Mouse (Mus musculus) MEL (cell line): ENCODE data around the gene Ankra2.

Experiments used
- CHD1 ChIP-seq: IDR thresholded peaks from 2 replicates; pipeline ENCODE4 v1.6.1; 2012; ENCODE audit warnings: low read depth, mild to moderate bottlenecking, inconsistent platforms, low read length, improper control_type of control experiment
- CTCF ChIP-seq, 3 experiments: IDR thresholded peaks in 2 of 3; conservative IDR thresholded peaks in 1 of 3; 2 replicates each; pipeline ENCODE4 v1.5.1; 2011 to 2012; ENCODE audit warnings: low read length in 3 of 3, low read depth in 2 of 3, mild to moderate bottlenecking in 2 of 3, improper control_type of control experiment in 1 of 3, inconsistent platforms in 1 of 3, mixed read lengths in 1 of 3, moderate library complexity in 1 of 3; ENCODE audit not compliant: control insufficient read depth in 1 of 3, insufficient read depth in 1 of 3, poor library complexity in 1 of 3, severe bottlenecking in 1 of 3
- E2F4 ChIP-seq: IDR thresholded peaks from 2 replicates; pipeline ENCODE4 v1.6.1; 2011; ENCODE audit warnings: low read depth, low read length, improper control_type of control experiment, borderline replicate concordance
- EP300 ChIP-seq, 2 experiments: IDR thresholded peaks; 2 replicates each; pipeline ENCODE4 v1.6.1; 2011; ENCODE audit warnings: improper control_type of control experiment in 2 of 2, low read length in 2 of 2, low read depth in 1 of 2, mild to moderate bottlenecking in 1 of 2
- HCFC1 ChIP-seq: IDR thresholded peaks from 2 replicates; pipeline ENCODE4 v1.6.1; 2012; ENCODE audit warnings: low read depth, mild to moderate bottlenecking, inconsistent platforms, low read length, improper control_type of control experiment, moderate library complexity
- MAFK ChIP-seq: IDR thresholded peaks from 2 replicates; pipeline ENCODE4 v1.6.1; 2011; ENCODE audit warnings: low read depth, mild to moderate bottlenecking, low read length, improper control_type of control experiment, borderline replicate concordance
- MAZ ChIP-seq: IDR thresholded peaks from 2 replicates; pipeline ENCODE4 v1.6.1; 2012; ENCODE audit warnings: low read depth, mild to moderate bottlenecking, inconsistent platforms, low read length, improper control_type of control experiment
- MXI1 ChIP-seq: IDR thresholded peaks from 2 replicates; pipeline ENCODE4 v1.6.1; 2011; ENCODE audit warnings: mild to moderate bottlenecking, low read depth, low read length, improper control_type of control experiment
- POLR2A ChIP-seq, 2 experiments: IDR thresholded peaks; 2 replicates each; pipeline ENCODE4 v1.6.1; 2011 to 2012; ENCODE audit warnings: low read length in 2 of 2, mild to moderate bottlenecking in 2 of 2, control low read depth in 1 of 2, improper control_type of control experiment in 1 of 2, low read depth in 1 of 2, moderate library complexity in 1 of 2; ENCODE audit not compliant: control insufficient read depth in 1 of 2, insufficient read depth in 1 of 2, poor library complexity in 1 of 2
- POLR2AphosphoS2 ChIP-seq: IDR thresholded peaks from 2 replicates; pipeline ENCODE4 v1.6.1; 2011; ENCODE audit warnings: low read length, improper control_type of control experiment
- POLR2AphosphoS5 ChIP-seq: IDR thresholded peaks from 2 replicates; pipeline ENCODE4 v1.6.1; 2012; ENCODE audit warnings: low read depth, borderline replicate concordance, mild to moderate bottlenecking, inconsistent platforms, low read length, moderate library complexity, mixed read lengths

DNA sequence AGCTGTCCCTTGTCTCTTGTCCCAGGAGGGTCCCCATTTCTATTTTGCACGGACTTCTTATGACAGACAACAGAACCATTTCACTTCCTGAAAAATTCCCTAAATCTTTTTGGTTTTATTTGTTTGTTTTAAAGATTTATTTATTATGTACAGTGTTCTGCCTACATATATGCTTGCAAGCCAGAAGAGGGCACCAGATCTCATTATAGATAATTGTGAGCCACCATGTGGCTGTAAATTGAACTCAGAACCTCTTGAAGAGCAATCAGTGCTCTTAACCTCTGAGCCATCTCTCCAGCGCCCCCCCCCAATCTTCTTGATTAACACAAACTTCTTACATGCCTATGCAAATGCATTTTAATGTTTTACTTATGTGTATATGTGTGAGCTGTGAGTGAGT, 27.8 kb downstream of the Ankra2 start:
- no peak for TF ChIP-seq EP300 (IDR thresholded peaks at IDR 0.05; ENCODE audit: low read depth in 1 of 2, low read length in 2 of 2)
- TF ChIP-seq CTCF (IDR thresholded peaks at IDR 0.05 in 2 of 3, conservative IDR thresholded peaks at IDR 0.05 in 1 of 3; ENCODE audit: control insufficient read depth in 1 of 3, insufficient read depth in 1 of 3, low read depth in 2 of 3, low read length in 3 of 3, poor library complexity in 1 of 3, severe bottlenecking in 1 of 3): peak in 1 of 3 experiments; percentile 21; a peak in 1 of 6 replicates
- no peak for TF ChIP-seq POLR2AphosphoS2
- no peak for TF ChIP-seq MAZ
- TF ChIP-seq MXI1: no peak
- TF ChIP-seq HCFC1: no peak
- no peak for TF ChIP-seq CHD1
- TF ChIP-seq POLR2AphosphoS5: no peak
- TF ChIP-seq MAFK: no peak
- TF ChIP-seq E2F4: no peak
- no peak for TF ChIP-seq POLR2A (IDR thresholded peaks at IDR 0.05; ENCODE audit: control insufficient read depth in 1 of 2, insufficient read depth in 1 of 2, low read depth in 1 of 2, low read length in 2 of 2, poor library complexity in 1 of 2)
